Mouse (Mus musculus): Measurements from ENCODE around the gene Anks1b. TPM values are rescaled to one million over a fixed set of nuclear protein-coding genes. Genes with fewer than 3 reads are reported as not detected.
A peak's percentile ranks its signal among the peaks of the same experiment; 100 is the strongest.

The Anks1b gene
- total RNA-seq, 4 experiments from 2014 or later, result 0.37 to 2.1 (median 0.71) TPM

GRCm38 (mm10) chr10:90947608-90948373, 1074.5 kb downstream of the Anks1b start:
- DNase-seq (ENCODE audit: low spot score), result no peak

DNA sequence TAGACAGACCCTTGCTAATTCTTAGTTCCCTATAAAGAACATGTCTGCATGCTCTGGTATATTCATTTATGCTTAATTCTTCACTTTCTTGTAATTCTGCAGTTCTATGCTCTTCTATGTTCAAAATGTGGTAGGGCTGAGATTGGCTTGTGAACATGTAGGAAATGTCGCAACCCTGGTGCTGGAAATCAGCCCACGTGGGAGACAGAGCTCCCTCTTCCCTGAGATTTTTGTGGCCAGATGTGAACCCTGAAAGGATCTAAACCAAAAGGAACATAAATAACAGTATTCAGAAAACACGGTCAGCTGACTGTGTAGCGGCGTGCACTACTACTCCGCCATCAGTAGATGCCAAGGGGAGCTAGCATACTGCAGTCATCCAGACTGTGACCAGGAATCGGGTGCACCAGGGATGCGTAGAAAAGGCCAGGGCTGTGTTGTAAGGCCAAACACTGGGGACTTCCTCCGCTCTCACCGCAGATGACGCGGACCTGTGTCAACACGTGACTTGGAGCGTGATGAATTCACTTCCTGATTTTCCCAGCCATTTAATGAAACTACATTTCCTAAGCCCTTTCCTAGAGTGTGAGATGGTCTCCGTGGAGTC, 1079.9 kb downstream of the Anks1b start:
- DNase-seq (ENCODE audit: low spot score), result peak; percentile 47

- DNase-seq (ENCODE audit: low spot score), result no peak
Measured at GRCm38 (mm10) chr10:90953821-90954220, 1080.5 kb downstream of the Anks1b start.

DNA sequence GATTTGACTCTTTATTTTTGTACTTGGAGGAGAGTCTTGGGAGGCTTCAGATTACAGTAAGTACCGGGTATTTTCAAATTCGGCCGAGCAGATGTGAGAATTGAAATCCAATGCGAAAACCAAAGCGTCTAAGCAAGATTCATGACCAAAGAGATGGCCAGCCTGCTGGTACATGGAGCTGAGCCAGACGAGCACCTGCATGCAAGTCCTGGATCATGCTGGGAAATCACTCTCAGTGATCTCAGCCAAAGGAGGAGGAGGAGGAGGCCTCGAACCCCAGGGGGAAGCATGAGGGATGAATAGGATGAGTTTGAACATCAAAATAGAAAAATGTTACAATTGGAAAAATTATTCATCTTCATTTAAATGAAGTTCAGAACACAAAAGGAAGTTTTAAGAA, 1087.1 kb downstream of the Anks1b start:
- DNase-seq (ENCODE audit: low spot score), result no peak

DNA sequence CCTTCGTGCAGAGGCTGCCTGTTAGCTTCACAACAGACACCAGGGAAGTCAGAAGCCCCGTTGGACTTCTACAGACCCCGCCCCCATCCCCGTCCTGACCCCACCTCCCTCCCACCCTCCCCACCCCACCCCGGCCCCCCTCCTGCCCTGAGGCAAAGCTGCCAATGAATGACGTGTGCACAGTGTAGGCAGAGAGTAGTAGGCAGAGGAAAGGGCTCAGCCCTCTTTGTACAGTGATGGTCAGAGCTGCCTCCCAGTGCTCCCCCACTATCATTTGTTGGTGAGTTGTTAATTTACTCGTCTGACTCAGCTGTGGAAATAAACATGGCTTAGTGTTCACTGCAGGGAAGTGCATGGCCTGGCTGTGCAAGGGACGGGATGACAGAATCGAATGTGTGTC, 1091.2 kb downstream of the Anks1b start:
- DNase-seq (ENCODE audit: low spot score), result no peak

DNA sequence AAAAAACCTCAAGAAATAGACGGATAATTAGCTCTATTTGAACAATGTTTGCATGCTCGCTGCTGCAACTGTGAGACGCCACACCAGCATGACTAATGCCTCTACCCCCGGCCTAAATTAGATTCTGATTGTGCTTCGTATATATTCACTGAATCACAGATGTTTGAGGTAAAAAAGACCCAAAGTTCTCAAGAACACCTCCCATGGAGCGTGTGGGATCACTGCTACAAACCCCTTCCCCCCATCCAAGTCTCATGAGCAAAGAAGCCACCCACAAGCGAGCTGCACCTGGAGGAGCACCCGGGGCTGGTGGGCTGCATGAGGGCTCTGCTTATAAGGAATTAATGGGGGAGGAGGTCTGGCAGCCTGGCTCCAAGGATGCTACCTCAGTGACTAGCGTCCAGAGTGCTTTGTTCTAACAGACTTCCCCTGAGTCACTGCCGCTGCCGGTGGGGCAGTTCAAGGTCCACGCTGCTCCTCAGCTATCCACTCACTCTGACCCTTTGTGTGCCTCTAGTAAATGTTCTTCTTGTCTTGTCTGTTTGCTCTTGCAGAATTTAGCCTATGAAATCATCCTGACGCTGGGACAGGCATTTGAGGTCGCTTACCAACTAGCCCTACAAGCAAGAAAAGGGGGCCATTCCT, 1092.5 kb downstream of the Anks1b start:
- no peak for DNase-seq (ENCODE audit: low spot score)

GRCm38 (mm10) chr10:90966821-90967220, 1093.5 kb downstream of the Anks1b start:
- no peak for DNase-seq (ENCODE audit: low spot score)

DNA sequence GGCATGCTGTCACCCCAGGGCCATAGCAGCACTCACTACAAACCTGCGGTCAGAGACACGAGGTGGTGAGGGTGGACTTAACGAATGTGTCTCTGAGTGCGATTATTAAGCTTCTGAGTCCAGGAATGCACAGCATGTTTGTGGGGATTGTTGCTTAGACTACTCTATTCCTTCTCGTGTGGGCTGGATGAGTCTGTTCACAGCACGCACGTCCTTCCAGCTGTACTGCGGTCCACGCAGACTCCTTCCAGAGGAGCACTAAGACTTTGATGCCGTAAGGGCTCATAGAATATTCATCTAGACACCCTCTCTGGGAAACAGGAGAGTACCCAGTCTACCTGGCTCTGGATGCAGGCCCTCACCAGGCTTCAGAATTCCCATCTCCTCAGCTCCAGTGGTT, 1094.9 kb downstream of the Anks1b start:
- DNase-seq (ENCODE audit: low spot score), result no peak

DNA sequence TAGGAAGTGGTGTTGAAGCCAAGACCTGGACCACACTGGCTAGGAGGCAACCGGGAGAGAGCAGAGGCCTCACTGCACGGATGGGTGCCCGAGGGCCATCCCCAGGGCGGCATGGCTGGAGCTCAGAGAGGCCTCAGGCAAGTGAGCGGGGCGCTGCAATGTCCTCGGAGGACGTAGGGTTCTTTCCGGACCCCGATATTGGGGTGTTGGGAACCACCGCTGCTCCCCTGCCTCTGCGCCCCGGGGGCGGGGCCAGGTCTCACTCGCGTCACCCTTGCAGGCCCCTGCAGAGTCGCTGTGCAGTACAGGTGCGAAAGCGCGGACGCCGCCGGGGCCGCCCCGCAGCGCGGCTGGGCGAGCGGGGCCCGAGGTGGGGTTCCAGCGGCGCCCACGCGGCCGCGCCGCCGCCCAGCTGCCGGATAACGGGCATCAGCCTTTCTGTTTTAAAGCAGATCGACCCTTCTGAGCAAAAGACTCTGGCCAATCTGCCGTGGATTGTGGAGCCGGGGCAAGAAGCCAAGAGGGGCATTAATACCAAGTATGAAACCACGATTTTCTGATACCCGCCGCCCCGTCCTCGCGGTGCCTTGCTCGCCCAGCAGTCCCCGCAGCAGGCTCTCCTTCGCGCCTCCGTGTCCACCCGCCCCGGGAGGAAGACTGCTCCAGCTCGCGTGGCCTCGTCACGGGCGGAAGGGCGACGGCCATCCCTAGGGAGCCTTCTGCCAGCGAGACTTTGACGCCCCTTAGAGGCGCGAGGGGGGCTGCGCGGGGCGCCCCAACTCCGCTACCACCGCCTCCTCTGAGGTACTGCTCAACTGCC, 1096.3 kb downstream of the Anks1b start:
- peak; percentile 31 for DNase-seq (ENCODE audit: low spot score)

DNA sequence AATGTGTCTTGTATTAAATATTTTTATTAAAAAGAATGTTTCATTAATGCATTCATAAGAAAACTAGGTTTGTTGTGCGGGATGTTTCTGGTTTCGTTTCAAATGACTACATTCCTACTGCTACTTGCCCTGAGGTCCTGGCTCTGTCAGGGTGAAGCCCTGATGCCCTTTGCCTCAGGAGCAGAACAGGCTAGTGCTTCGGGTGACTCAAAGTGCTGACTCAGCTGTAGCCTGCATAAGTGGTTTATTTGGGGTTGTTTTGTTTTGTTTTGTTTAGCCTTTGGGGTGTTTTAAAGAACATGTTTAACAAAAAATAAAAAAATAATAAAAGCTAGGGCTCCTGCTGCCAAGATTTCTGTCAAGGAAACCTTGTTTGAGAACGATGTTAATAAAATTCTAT, 1097.3 kb downstream of the Anks1b start:
- DNase-seq (ENCODE audit: low spot score), result no peak

GRCm38 (mm10) chr10:90974084-90974483, 1100.8 kb downstream of the Anks1b start:
- no peak for DNase-seq (ENCODE audit: low spot score)

DNA sequence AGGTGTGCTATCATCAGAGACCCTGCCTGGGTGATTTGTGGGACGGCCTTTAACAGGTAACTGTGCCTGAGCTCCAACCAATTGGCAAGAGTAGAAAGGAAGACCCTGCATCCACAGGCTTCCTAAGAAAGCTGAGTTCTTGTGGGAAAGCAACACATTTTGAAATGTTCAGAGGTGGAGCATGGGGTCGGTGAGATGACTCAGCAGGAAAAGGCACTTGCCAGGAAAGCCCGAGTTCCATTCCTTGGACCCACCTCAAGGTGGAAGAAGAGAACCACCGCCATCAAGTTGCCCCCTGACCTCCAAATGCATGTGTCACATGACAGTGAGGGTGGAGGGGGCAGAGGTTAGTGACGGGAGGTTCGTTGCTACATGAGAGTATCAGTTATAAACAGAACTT, 1101.2 kb downstream of the Anks1b start:
- DNase-seq (ENCODE audit: low spot score), result no peak

- DNase-seq (ENCODE audit: low spot score), result no peak
Measured at GRCm38 (mm10) chr10:90981811-90982210, 1108.5 kb downstream of the Anks1b start.

GRCm38 (mm10) chr10:90983046-90983445, 1109.7 kb downstream of the Anks1b start:
- DNase-seq (ENCODE audit: low spot score), result peak; percentile 37

GRCm38 (mm10) chr10:90990340-90990739, 1117.0 kb downstream of the Anks1b start:
- DNase-seq (ENCODE audit: low spot score), result no peak

- DNase-seq (ENCODE audit: low spot score), result no peak
Measured at GRCm38 (mm10) chr10:90992237-90992636, 1118.9 kb downstream of the Anks1b start.

GRCm38 (mm10) chr10:90993869-90994268, 1120.6 kb downstream of the Anks1b start:
- DNase-seq (ENCODE audit: low spot score), result no peak

- DNase-seq (ENCODE audit: low spot score), result no peak
Measured at GRCm38 (mm10) chr10:90999899-91000298, 1126.6 kb downstream of the Anks1b start.

- DNase-seq (ENCODE audit: low spot score), result peak; percentile 35
Measured at GRCm38 (mm10) chr10:91001421-91001820, 1128.1 kb downstream of the Anks1b start.

DNA sequence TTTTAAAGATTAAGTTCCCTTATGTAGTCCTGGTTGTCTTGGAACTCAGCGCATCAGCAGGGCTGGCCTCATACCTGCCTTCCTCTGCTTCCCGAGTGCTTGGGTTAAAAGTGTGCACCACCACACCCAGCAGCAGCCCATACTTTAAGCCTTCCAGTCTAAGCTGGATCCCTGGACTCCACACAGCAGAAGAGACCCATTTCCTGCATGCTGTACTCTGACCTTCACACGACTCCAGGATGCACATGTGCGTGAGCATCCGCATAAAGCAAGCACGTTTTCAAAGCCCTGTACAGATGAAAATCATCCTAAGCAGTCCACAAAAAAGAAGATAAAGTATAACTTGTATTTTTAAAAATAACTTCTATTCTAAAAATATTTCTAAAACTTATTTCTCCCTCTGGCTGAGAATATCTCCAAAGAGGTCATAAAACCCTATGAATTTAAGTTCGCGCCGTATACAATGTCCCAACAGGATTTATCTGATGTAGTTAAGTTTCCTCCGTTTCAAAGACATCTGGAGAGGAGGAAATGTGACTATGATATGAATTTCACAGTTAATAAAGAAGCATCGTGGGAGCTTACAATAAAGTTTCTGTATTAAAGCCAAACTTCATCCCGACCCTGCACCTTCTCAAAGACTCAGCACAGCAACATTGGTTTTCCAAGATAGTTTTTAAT, 1132.7 kb downstream of the Anks1b start:
- DNase-seq (ENCODE audit: low spot score), result no peak
